Comparison of ENCODE assay signal across 9 mouse cellular contexts in genomic region chr10:120898357-120898756, GRCm38 (mm10). TPM values are rescaled to one million over a fixed set of nuclear protein-coding genes. Genes with fewer than 3 reads are reported as not detected.
DNase-seq lines count a peak whose midpoint lies in the region; ATAC-seq and TF ChIP-seq lines count a peak whose summit lies in the region.
"Had no signal": no experiment of that assay in that cellular context is flagged by ENCODE, and none has a peak within 500 bp of the region (broad histone marks: within the 10 kb centered on the region; RNA-seq: fewer than 3 reads in every experiment).

No protein-coding gene starts in this region.

- no peaks in the 10 kb centered on the region for H3K9me3 ChIP-seq in E14TG2a.4 (ENCODE audit: low read length)
- H3K9me3 ChIP-seq in forebrain, embryonic 10.5 days = no peaks in the 10 kb centered on the region
- H3K9me3 ChIP-seq in hindbrain, embryonic 12.5 days (replicated peaks) = no peaks in the 10 kb centered on the region
- no peaks in the 10 kb centered on the region for H3K9me3 ChIP-seq in liver, postnatal 0 days (ENCODE audit: low read length)
- no peaks in the 10 kb centered on the region for H3K9me3 ChIP-seq in stomach, postnatal 0 days (ENCODE audit: control insufficient read depth, low read length)

- peak overlapping the region; percentile 82 for H3K4me3 ChIP-seq in E14TG2a.4 (replicated peaks; ENCODE audit: low read length)
- peak overlapping the region; percentile 79 for H3K4me3 ChIP-seq in forebrain, embryonic 10.5 days
- peak overlapping the region; percentile 67 for H3K4me3 ChIP-seq in hindbrain, embryonic 12.5 days
- H3K4me3 ChIP-seq in liver, postnatal 0 days (ENCODE audit: low read depth, low read length) = peak overlapping the region; percentile 57
- peak overlapping the region; percentile 79 for H3K4me3 ChIP-seq in stomach, postnatal 0 days (ENCODE audit: low read depth, low read length)

- H3K9ac ChIP-seq in hindbrain, embryonic 12.5 days = peak overlapping the region; percentile 67
- H3K9ac ChIP-seq in liver, postnatal 0 days (replicated peaks) = peak overlapping the region; percentile 63
- peak overlapping the region; percentile 87 for H3K9ac ChIP-seq in stomach, postnatal 0 days (ENCODE audit: low read length)

- no peak for TF ChIP-seq CTCF in E14TG2a.4 (conservative IDR thresholded peaks at IDR 0.05; ENCODE audit: low read length)
- TF ChIP-seq CTCF in liver, postnatal 0 days (IDR thresholded peaks at IDR 0.05; ENCODE audit: low read depth) = no peak
- TF ChIP-seq CTCF in stomach, postnatal 0 days (IDR thresholded peaks at IDR 0.05; ENCODE audit: low read depth) = no peak

- WGBS in forebrain, embryonic 10.5 days = under 1% methylated on average over 49 of the region's 49 CpGs
- 1% methylated on average over 34 of the region's 49 CpGs for WGBS in hindbrain, embryonic 12.5 days
- WGBS in liver, postnatal 0 days (ENCODE audit: insufficient replicate concordance) = under 1% methylated on average over 46 of the region's 49 CpGs
- under 1% methylated on average over 36 of the region's 49 CpGs for WGBS in stomach, postnatal 0 days

- H3K4me1 ChIP-seq in E14TG2a.4 (replicated peaks; ENCODE audit: low read depth, low read length) = peaks cover 14% of the 10 kb centered on the region
- H3K4me1 ChIP-seq in forebrain, embryonic 10.5 days = peaks cover 23% of the 10 kb centered on the region
- peaks cover 14% of the 10 kb centered on the region for H3K4me1 ChIP-seq in hindbrain, embryonic 12.5 days
- H3K4me1 ChIP-seq in liver, postnatal 0 days (ENCODE audit: insufficient read depth) = peaks cover 7% of the 10 kb centered on the region; the same call in 1 of the 2 replicates
- H3K4me1 ChIP-seq in stomach, postnatal 0 days (replicated peaks; ENCODE audit: control insufficient read depth, insufficient read depth) = no peaks in the 10 kb centered on the region

- intact Hi-C loops in left cerebral cortex, postnatal 14 days (cut with DNase I) = no loop called here

- peak; percentile 22 for DNase-seq in cerebellum, adult 11-12 months
- peak; percentile 50 for DNase-seq in forebrain, embryonic 10.5 days (ENCODE audit: extremely low spot score, low spot score)
- no peak for DNase-seq in liver, postnatal 0 days
- DNase-seq in stomach, postnatal 0 days (ENCODE audit: low spot score) = no peak
- no peak for DNase-seq in left cerebral cortex, postnatal 14 days (ENCODE audit: low spot score in 2 of 2)

- ATAC-seq in cerebellum, adult (ENCODE audit: insufficient number of reproducible peaks, low FRiP score, low TSS enrichment) = no peak
- peak; percentile 59 for ATAC-seq in hindbrain, embryonic 12.5 days (ENCODE audit: low FRiP score)
- peak; percentile 31; the same call in 1 of the 2 replicates for ATAC-seq in liver, postnatal 0 days
- peak; percentile 6 for ATAC-seq in stomach, postnatal 0 days (ENCODE audit: low FRiP score, low TSS enrichment)

- H3K27me3 ChIP-seq in E14TG2a.4 (ENCODE audit: insufficient read depth, low read length) = peaks cover 66% of the 10 kb centered on the region
- H3K27me3 ChIP-seq in forebrain, embryonic 10.5 days (ENCODE audit: poor library complexity, severe bottlenecking) = peaks cover 69% of the 10 kb centered on the region
- H3K27me3 ChIP-seq in hindbrain, embryonic 12.5 days = peaks cover 14% of the 10 kb centered on the region
- peaks cover 17% of the 10 kb centered on the region for H3K27me3 ChIP-seq in liver, postnatal 0 days (ENCODE audit: insufficient read depth, low read length)
- no peaks in the 10 kb centered on the region for H3K27me3 ChIP-seq in stomach, postnatal 0 days (ENCODE audit: control insufficient read depth, insufficient read depth, low read length)
- H3K27me3 ChIP-seq: CH12.LX had no signal

- TF ChIP-seq EP300 in liver, postnatal 0 days (IDR thresholded peaks at IDR 0.05; ENCODE audit: low read depth) = no peak
- TF ChIP-seq EP300 in stomach, postnatal 0 days (optimal IDR thresholded peaks at IDR 0.05) = no peak

- H3K36me3 ChIP-seq in E14TG2a.4 (ENCODE audit: insufficient read depth, low read length) = no peaks in the 10 kb centered on the region
- no peaks in the 10 kb centered on the region for H3K36me3 ChIP-seq in forebrain, embryonic 10.5 days (replicated peaks)
- no peaks in the 10 kb centered on the region for H3K36me3 ChIP-seq in hindbrain, embryonic 12.5 days
- H3K36me3 ChIP-seq in liver, postnatal 0 days (replicated peaks; ENCODE audit: insufficient read depth, low read length) = no peaks in the 10 kb centered on the region
- H3K36me3 ChIP-seq in stomach, postnatal 0 days (ENCODE audit: control insufficient read depth, insufficient read depth, low read length) = no peaks in the 10 kb centered on the region

- peak overlapping the region; percentile 88 for H3K27ac ChIP-seq in forebrain, embryonic 10.5 days
- no peak overlapping the region for H3K27ac ChIP-seq in hindbrain, embryonic 12.5 days
- H3K27ac ChIP-seq in liver, postnatal 0 days (ENCODE audit: low read depth) = peak overlapping the region; percentile 39; the same call in 1 of the 2 replicates
- H3K27ac ChIP-seq in stomach, postnatal 0 days (replicated peaks) = peak overlapping the region; percentile 90

- H3K4me2 ChIP-seq in hindbrain, embryonic 12.5 days (replicated peaks) = peak overlapping the region; percentile 97
- H3K4me2 ChIP-seq in liver, postnatal 0 days (ENCODE audit: low read depth, low read length) = peak overlapping the region; percentile 82
- H3K4me2 ChIP-seq in stomach, postnatal 0 days (replicated peaks; ENCODE audit: low read depth) = peak overlapping the region; percentile 85

RNA-seq across cellular contexts. Expression of gene Msrb3, which starts 0.5 kb away (rescaled TPM):
- 4.9 and 5.7 TPM in 2 replicates for polyA plus RNA-seq in forebrain, embryonic 10.5 days (2016; fragmentation: Nextera tagmentation; extraction: Ambion mirVana)
- polyA plus RNA-seq in hindbrain, embryonic 12.5 days (2016; fragmentation: Nextera tagmentation; extraction: Ambion mirVana) = 6.3 TPM in 2 replicates
- polyA plus RNA-seq in liver, postnatal 0 days (2015; fragmentation: Nextera tagmentation; extraction: Ambion mirVana) = 2.5 and 2.7 TPM in 2 replicates
- polyA plus RNA-seq in stomach, postnatal 0 days (2015; fragmentation: Nextera tagmentation; extraction: Ambion mirVana) = 19.5 and 23.2 TPM in 2 replicates
- total RNA-seq in left cerebral cortex, postnatal 14 days (2021) = 1 to 10 TPM; 5.2 to 6.8 TPM
- total RNA-seq: CH12.LX had no signal

Comparison
In these comparisons a context has a peak if more than half of its experiments do, and no peak if none do; other contexts are left out.
1. DNase-seq: peak in cerebellum, adult 11-12 months (single experiment) and forebrain, embryonic 10.5 days (single experiment); none in liver, postnatal 0 days (single experiment), stomach, postnatal 0 days (single experiment) and left cerebral cortex, postnatal 14 days (0 of 2).
2. Peak in every context shown above with its lines, with median percentiles within 50 percentile points of each other: H3K4me3 ChIP-seq, H3K4me2 ChIP-seq and H3K9ac ChIP-seq.